Mouse (Mus musculus): ENCODE measurements around the gene Elovl3.
"Not testable (repeated sequence)": the region's sequence is repeated elsewhere in the genome, so short reads cannot be mapped to it uniquely, and the experiment has no call there.

DNA sequence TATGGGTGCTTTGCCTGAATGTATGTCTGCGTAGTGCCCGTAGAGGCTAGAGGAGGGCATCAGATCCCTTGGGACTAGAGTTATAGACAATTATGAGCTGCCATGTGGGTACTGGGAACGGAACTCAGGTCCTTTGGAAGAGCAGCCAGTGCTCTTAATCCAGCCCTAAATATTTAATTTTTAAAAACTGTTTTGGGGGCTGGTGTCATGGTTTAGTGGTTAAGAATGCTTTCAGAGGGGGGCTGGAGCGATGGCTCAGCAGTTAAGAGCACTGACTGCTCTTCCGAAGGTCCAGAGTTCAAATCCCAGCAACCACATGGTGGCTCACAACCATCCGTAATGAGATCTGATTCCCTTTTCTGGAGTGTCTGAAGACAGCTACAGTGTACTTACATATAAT, 2.0 kb upstream of the Elovl3 start:
- TF ChIP-seq CTCF (IDR thresholded peaks at IDR 0.05; ENCODE audit: borderline replicate concordance, insufficient read depth, low read depth, low read length); POLR2A (IDR thresholded peaks at IDR 0.05; ENCODE audit: borderline replicate concordance, insufficient read depth, low read length): not testable (repeated sequence)
